Mouse (Mus musculus): Measurements from ENCODE around the gene Zg16. TPM values are rescaled to one million over a fixed set of nuclear protein-coding genes. Genes with fewer than 3 reads are reported as not detected.
"Not testable (repeated sequence)": the region's sequence is repeated elsewhere in the genome, so short reads cannot be mapped to it uniquely, and the experiment has no call there.

Zg16 gene
- polyA plus RNA-seq, 1 experiment: not detected

GRCm38 (mm10) chr7:127096456-127096855 is 9.3 kb upstream of the Zg16 start:
- TF ChIP-seq POLR2A (IDR thresholded peaks at IDR 0.05; ENCODE audit: insufficient read depth, low read depth, low read length) (no peak), CTCF (IDR thresholded peaks at IDR 0.05; ENCODE audit: insufficient read depth, low read depth, low read length) (no peak)
- Histone ChIP-seq H3K4me3 (ENCODE audit: insufficient read depth, low read depth, low read length) (no peak overlapping the region), H3K27ac (ENCODE audit: insufficient read depth, low read depth, low read length) (no peak overlapping the region), H3K4me1 (ENCODE audit: control insufficient read depth, insufficient read depth, low read length) (no peaks in the 10 kb centered on the region)
- WGBS: 69% methylated on average over 7 of the region's 7 CpGs

- no peak overlapping the region for H3K4me3 ChIP-seq (ENCODE audit: insufficient read depth, low read depth, low read length)
- WGBS: 84% methylated on average over 3 of the region's 3 CpGs
- H3K27ac ChIP-seq (ENCODE audit: insufficient read depth, low read depth, low read length): no peak overlapping the region
- no peak for TF ChIP-seq POLR2A (IDR thresholded peaks at IDR 0.05; ENCODE audit: insufficient read depth, low read depth, low read length)
- no peak for TF ChIP-seq CTCF (IDR thresholded peaks at IDR 0.05; ENCODE audit: insufficient read depth, low read depth, low read length)
- H3K4me1 ChIP-seq (ENCODE audit: control insufficient read depth, insufficient read depth, low read length): 0 out of 2 replicates have a peak, but pooled peaks cover 3% of the 10 kb centered on the region
Measured at GRCm38 (mm10) chr7:127093914-127094313, 6.8 kb upstream of the Zg16 start.

- Histone ChIP-seq H3K4me1 (ENCODE audit: control insufficient read depth, insufficient read depth, low read length) (0 out of 2 replicates have a peak, but pooled peaks cover 5% of the 10 kb centered on the region), H3K27ac (ENCODE audit: insufficient read depth, low read depth, low read length) (no peak within 1 kb of the TSS; the same call in 1 of the 2 replicates), H3K4me3 (ENCODE audit: insufficient read depth, low read depth, low read length) (peak within 1 kb of the TSS; percentile 34)
- 78% methylated on average over 16 of the region's 16 CpGs for WGBS
- no peak for TF ChIP-seq CTCF (IDR thresholded peaks at IDR 0.05; ENCODE audit: insufficient read depth, low read depth, low read length)
- no peak for TF ChIP-seq POLR2A (IDR thresholded peaks at IDR 0.05; ENCODE audit: insufficient read depth, low read depth, low read length)
Measured at GRCm38 (mm10) chr7:127091114-127091896, 4.2 kb upstream of the Zg16 start, which contains the start of gene AI467606. AI467606 (plus strand) TSS chr7:127091359.

- Histone ChIP-seq H3K4me3 (ENCODE audit: insufficient read depth, low read depth, low read length) (no peak overlapping the region), H3K27ac (ENCODE audit: insufficient read depth, low read depth, low read length) (no peak overlapping the region; the same call in 1 of the 2 replicates), H3K4me1 (ENCODE audit: control insufficient read depth, insufficient read depth, low read length) (0 out of 2 replicates have a peak, but pooled peaks cover 5% of the 10 kb centered on the region)
- TF ChIP-seq POLR2A (IDR thresholded peaks at IDR 0.05; ENCODE audit: insufficient read depth, low read depth, low read length) (no peak), CTCF (IDR thresholded peaks at IDR 0.05; ENCODE audit: insufficient read depth, low read depth, low read length) (no peak)
- WGBS: 88% methylated on average over 20 of the region's 20 CpGs
Measured at GRCm38 (mm10) chr7:127090154-127091113, 3.3 kb upstream of the Zg16 start.

- 32% methylated on average over 27 of the region's 27 CpGs for WGBS
- Histone ChIP-seq H3K27ac (ENCODE audit: insufficient read depth, low read depth, low read length) (no peak overlapping the region), H3K4me1 (ENCODE audit: control insufficient read depth, insufficient read depth, low read length) (0 out of 2 replicates have a peak, but pooled peaks cover 5% of the 10 kb centered on the region), H3K4me3 (ENCODE audit: insufficient read depth, low read depth, low read length) (no peak overlapping the region)
- TF ChIP-seq CTCF (IDR thresholded peaks at IDR 0.05; ENCODE audit: insufficient read depth, low read depth, low read length) (no peak), POLR2A (IDR thresholded peaks at IDR 0.05; ENCODE audit: insufficient read depth, low read depth, low read length) (no peak)
Measured at GRCm38 (mm10) chr7:127088901-127089845, 2.0 kb upstream of the Zg16 start.

GRCm38 (mm10) chr7:127088083-127088482 is 955 bp upstream of the Zg16 start:
- Histone ChIP-seq H3K27ac (ENCODE audit: insufficient read depth, low read depth, low read length) (no peak overlapping the region), H3K4me3 (ENCODE audit: insufficient read depth, low read depth, low read length) (no peak overlapping the region), H3K4me1 (ENCODE audit: control insufficient read depth, insufficient read depth, low read length) (0 out of 2 replicates have a peak, but pooled peaks cover 5% of the 10 kb centered on the region)
- 87% methylated on average over 3 of the region's 3 CpGs for WGBS
- TF ChIP-seq CTCF (IDR thresholded peaks at IDR 0.05; ENCODE audit: insufficient read depth, low read depth, low read length) (no peak), POLR2A (IDR thresholded peaks at IDR 0.05; ENCODE audit: insufficient read depth, low read depth, low read length) (no peak)

GRCm38 (mm10) chr7:127085751-127086150 is 1.4 kb downstream of the Zg16 start:
- 85% methylated on average over 6 of the region's 6 CpGs for WGBS
- not testable (repeated sequence) for H3K27ac ChIP-seq (ENCODE audit: insufficient read depth, low read depth, low read length); H3K4me3 ChIP-seq (ENCODE audit: insufficient read depth, low read depth, low read length); H3K4me1 ChIP-seq (ENCODE audit: control insufficient read depth, insufficient read depth, low read length)

- 0 out of 2 replicates have a peak, but pooled peaks cover 5% of the 10 kb centered on the region for H3K4me1 ChIP-seq (ENCODE audit: control insufficient read depth, insufficient read depth, low read length)
- TF ChIP-seq POLR2A (IDR thresholded peaks at IDR 0.05; ENCODE audit: insufficient read depth, low read depth, low read length): no peak
- TF ChIP-seq CTCF (IDR thresholded peaks at IDR 0.05; ENCODE audit: insufficient read depth, low read depth, low read length): no peak
- H3K4me3 ChIP-seq (ENCODE audit: insufficient read depth, low read depth, low read length): no peak overlapping the region
- no peak overlapping the region for H3K27ac ChIP-seq (ENCODE audit: insufficient read depth, low read depth, low read length)
- 91% methylated on average over 2 of the region's 2 CpGs for WGBS
Measured at GRCm38 (mm10) chr7:127084794-127085193, 2.3 kb downstream of the Zg16 start.

Measured in olfactory bulb, adult 2 months (tissue).